Mouse (Mus musculus) spleen, adult 18-20 months (tissue): ENCODE results near the gene Sh3bp5l.
"Not testable (repeated sequence)": the region's sequence is repeated elsewhere in the genome, so short reads cannot be mapped to it uniquely, and the experiment has no call there.

ENCODE experiments used
- DNase-seq, 2 experiments: peaks; one replicate each; pipeline ENCODE4 v3.0.0; 2022; ENCODE audit warnings: mixed read lengths in 2 of 2

Gene Sh3bp5l

GRCm38 (mm10) chr11:58330276-58331148, at the start of gene Sh3bp5l, which contains the start of gene Zfp672:
Gene Sh3bp5l, plus strand, starts transcription at chr11:58330724.
Gene Zfp672, minus strand, starts transcription at chr11:58330339.
- DNase-seq = peak; percentile 76 to 80

- no peak for DNase-seq
Measured at GRCm38 (mm10) chr11:58281970-58282496, 48.5 kb upstream of the Sh3bp5l start.

GRCm38 (mm10) chr11:58282518-58282917, 48.0 kb upstream of the Sh3bp5l start:
- no peak for DNase-seq

- no peak for DNase-seq
Measured at GRCm38 (mm10) chr11:58289992-58290682, 40.4 kb upstream of the Sh3bp5l start.

GRCm38 (mm10) chr11:58290812-58291211, 39.7 kb upstream of the Sh3bp5l start:
- DNase-seq = no peak

GRCm38 (mm10) chr11:58292791-58293190, 37.7 kb upstream of the Sh3bp5l start:
- no peak for DNase-seq

- no peak for DNase-seq
Measured at GRCm38 (mm10) chr11:58297396-58297795, 33.1 kb upstream of the Sh3bp5l start.

GRCm38 (mm10) chr11:58301057-58301456, 29.5 kb upstream of the Sh3bp5l start:
- peak; percentile 22 to 49 for DNase-seq

- peak; percentile 88 to 96 for DNase-seq
Measured at GRCm38 (mm10) chr11:58301837-58302754, 28.4 kb upstream of the Sh3bp5l start.

GRCm38 (mm10) chr11:58302774-58303445, 27.6 kb upstream of the Sh3bp5l start:
- DNase-seq = no peak

GRCm38 (mm10) chr11:58303594-58303993, 26.9 kb upstream of the Sh3bp5l start:
- no peak for DNase-seq

GRCm38 (mm10) chr11:58305299-58305698, 25.2 kb upstream of the Sh3bp5l start:
- DNase-seq = not testable (repeated sequence)

GRCm38 (mm10) chr11:58306860-58307308, 23.6 kb upstream of the Sh3bp5l start, which contains the start of gene Zfp692:
Gene Zfp692, plus strand, starts transcription at chr11:58307069.
- peak; percentile 85 to 90 for DNase-seq

- peak; percentile 32 to 50 for DNase-seq
Measured at GRCm38 (mm10) chr11:58307411-58308080, 23.0 kb upstream of the Sh3bp5l start.

GRCm38 (mm10) chr11:58308661-58309060, 21.9 kb upstream of the Sh3bp5l start:
- DNase-seq = no peak

GRCm38 (mm10) chr11:58314069-58314468, 16.5 kb upstream of the Sh3bp5l start:
- DNase-seq = no peak

- no peak for DNase-seq
Measured at GRCm38 (mm10) chr11:58315536-58316168, 14.9 kb upstream of the Sh3bp5l start.

- no peak for DNase-seq
Measured at GRCm38 (mm10) chr11:58316344-58316743, 14.2 kb upstream of the Sh3bp5l start.

GRCm38 (mm10) chr11:58316768-58317390, 13.6 kb upstream of the Sh3bp5l start:
- no peak for DNase-seq
